Mouse (Mus musculus) neural tube, embryonic 15.5 days (tissue): ENCODE results near the gene Fcrl1. TPM values are rescaled to one million over a fixed set of nuclear protein-coding genes. Genes with fewer than 3 reads are reported as not detected.

ENCODE experiments used
- ATAC-seq: fragments of 200-750 bp; cut with Nextera tagmentation; 2 replicates; pipeline ENCODE4 v1.8.0; 2017; ENCODE audit warnings: mild to moderate bottlenecking, moderate TSS enrichment, moderate library complexity; ENCODE audit not compliant: low FRiP score
- H3K27ac ChIP-seq: fragments of 300-500 bp; sonication (generic); replicated peaks from 2 replicates; pipeline ENCODE4 v1.5.1; 2015; ENCODE audit warnings: mild to moderate bottlenecking, inconsistent platforms
- H3K27me3 ChIP-seq: fragments of 300-500 bp; sonication (generic); replicated peaks from 2 replicates; pipeline ENCODE4 v1.6.1; 2015; ENCODE audit warnings: inconsistent platforms
- H3K36me3 ChIP-seq: fragments of 300-500 bp; sonication (generic); 2 replicates; pipeline ENCODE4 v1.6.1; 2015; ENCODE audit warnings: inconsistent platforms
- H3K4me1 ChIP-seq: fragments of 300-500 bp; sonication (generic); 2 replicates; pipeline ENCODE4 v1.6.1; 2015; ENCODE audit warnings: inconsistent platforms
- H3K4me2 ChIP-seq: fragments of 300-500 bp; sonication (generic); 2 replicates; pipeline ENCODE4 v1.6.1; 2015; ENCODE audit warnings: inconsistent platforms, mild to moderate bottlenecking, moderate library complexity
- H3K4me3 ChIP-seq: fragments of 300-500 bp; sonication (generic); replicated peaks from 2 replicates; pipeline ENCODE4 v1.5.1; 2015; ENCODE audit warnings: mild to moderate bottlenecking, inconsistent platforms
- H3K9ac ChIP-seq: fragments of 300-500 bp; sonication (generic); replicated peaks from 2 replicates; pipeline ENCODE4 v1.6.1; 2015; ENCODE audit warnings: mild to moderate bottlenecking, inconsistent platforms
- H3K9me3 ChIP-seq: fragments of 300-500 bp; sonication (generic); replicated peaks from 2 replicates; pipeline ENCODE4 v1.6.1; 2016; ENCODE audit warnings: inconsistent platforms
- WGBS: fragments of 180-500 bp; shearing (Covaris S2); methylation state at CpG from one replicate; pipeline ENCODE4 v1.1.7; 2015; ENCODE audit warnings: mixed read lengths; 5-methylcytosine and 5-hydroxymethylcytosine counted together
- polyA plus RNA-seq: library from polyadenylated mRNA; unstranded; fragments of >200 nt; fragmentation: Nextera tagmentation; extraction: Ambion mirVana; gene quantifications from 2 replicates; pipeline ENCODE4 v1.2.1, GENCODE M21; 2015

Gene Fcrl1
- polyA plus RNA-seq, 1 experiment from 2014 or later: 0.12 TPM

- H3K9ac ChIP-seq: no peak overlapping the region
- ATAC-seq: no peak
- 80% methylated on average over 4 of the region's 4 CpGs for WGBS
- no peaks in the 10 kb centered on the region for H3K27me3 ChIP-seq
- no peaks in the 10 kb centered on the region for H3K4me1 ChIP-seq
- no peaks in the 10 kb centered on the region for H3K9me3 ChIP-seq
- H3K4me2 ChIP-seq: no peak overlapping the region
- H3K4me3 ChIP-seq: no peak overlapping the region
- no peaks in the 10 kb centered on the region for H3K36me3 ChIP-seq
- H3K27ac ChIP-seq: no peak overlapping the region
Measured at GRCm38 (mm10) chr3:87422386-87422910, 46.3 kb downstream of the Fcrl1 start.

- H3K27me3 ChIP-seq: no peaks in the 10 kb centered on the region
- no peaks in the 10 kb centered on the region for H3K9me3 ChIP-seq
- no peak within 1 kb of the TSS for H3K4me2 ChIP-seq
- no peak for ATAC-seq
- no peak within 1 kb of the TSS for H3K9ac ChIP-seq
- no peaks in the 10 kb centered on the region for H3K4me1 ChIP-seq
- H3K27ac ChIP-seq: no peak within 1 kb of the TSS
- WGBS: 96% methylated on average over 5 of the region's 5 CpGs
- no peak within 1 kb of the TSS for H3K4me3 ChIP-seq
- no peaks in the 10 kb centered on the region for H3K36me3 ChIP-seq
Measured at GRCm38 (mm10) chr3:87435479-87435878, 59.3 kb downstream of the Fcrl1 start, which contains the start of gene Fcrl5. Gene Fcrl5, plus strand, starts transcription at chr3:87435773.

- ATAC-seq: no peak
- no peak overlapping the region for H3K4me3 ChIP-seq
- no peak overlapping the region for H3K9ac ChIP-seq
- no peak overlapping the region for H3K27ac ChIP-seq
- no peaks in the 10 kb centered on the region for H3K36me3 ChIP-seq
- H3K4me2 ChIP-seq: no peak overlapping the region
- no peaks in the 10 kb centered on the region for H3K27me3 ChIP-seq
- 84% methylated on average over 1 of the region's 1 CpGs for WGBS
- no peaks in the 10 kb centered on the region for H3K9me3 ChIP-seq
- H3K4me1 ChIP-seq: no peaks in the 10 kb centered on the region
Measured at GRCm38 (mm10) chr3:87440586-87440985, 64.4 kb downstream of the Fcrl1 start.

GRCm38 (mm10) chr3:87443968-87444367 is 67.8 kb downstream of the Fcrl1 start:
- H3K4me2 ChIP-seq: no peak overlapping the region
- ATAC-seq: no peak
- H3K36me3 ChIP-seq: no peaks in the 10 kb centered on the region
- H3K4me3 ChIP-seq: no peak overlapping the region
- H3K4me1 ChIP-seq: no peaks in the 10 kb centered on the region
- no peaks in the 10 kb centered on the region for H3K27me3 ChIP-seq
- 82% methylated on average over 6 of the region's 6 CpGs for WGBS
- H3K9ac ChIP-seq: no peak overlapping the region
- no peaks in the 10 kb centered on the region for H3K9me3 ChIP-seq
- H3K27ac ChIP-seq: no peak overlapping the region

Other genes starting within 250 kb of the Fcrl1 start
- 5.9 and 8.0 TPM in 2 replicates for gene Kirrel, start 201.6 kb upstream of the Fcrl1 start, polyA plus RNA-seq
- gene Fcrls, start 112.6 kb upstream of the Fcrl1 start, polyA plus RNA-seq: 11.3 and 14.1 TPM in 2 replicates
- gene Cd5l, start 18.5 kb upstream of the Fcrl1 start, polyA plus RNA-seq: 0.12 and 0.28 TPM in 2 replicates
- gene Fcrl5, start 59.4 kb downstream of the Fcrl1 start, polyA plus RNA-seq: not detected in 2 replicates
- 9.2 and 10.7 TPM in 2 replicates for gene Etv3, start 149.0 kb downstream of the Fcrl1 start, polyA plus RNA-seq
- 19.5 and 19.6 TPM in 2 replicates for gene Arhgef11, start 241.2 kb downstream of the Fcrl1 start, polyA plus RNA-seq